Mouse (Mus musculus) layer of hippocampus, adult 18-20 months (tissue): ENCODE results near the gene Gm16253. TPM values are rescaled to one million over a fixed set of nuclear protein-coding genes. Genes with fewer than 3 reads are reported as not detected.

Source experiments
- DNase-seq, 2 experiments: peaks; one replicate each; pipeline ENCODE4 v3.0.0; 2022; ENCODE audit warnings: low spot score in 2 of 2
- total RNA-seq, 2 experiments: library from RNA; stranded (reverse); gene quantifications; 2 replicates each; pipeline ENCODE4 v1.2.3; 2021

Gm16253 gene
- total RNA-seq, 2 experiments from 2014 or later = not detected

DNA sequence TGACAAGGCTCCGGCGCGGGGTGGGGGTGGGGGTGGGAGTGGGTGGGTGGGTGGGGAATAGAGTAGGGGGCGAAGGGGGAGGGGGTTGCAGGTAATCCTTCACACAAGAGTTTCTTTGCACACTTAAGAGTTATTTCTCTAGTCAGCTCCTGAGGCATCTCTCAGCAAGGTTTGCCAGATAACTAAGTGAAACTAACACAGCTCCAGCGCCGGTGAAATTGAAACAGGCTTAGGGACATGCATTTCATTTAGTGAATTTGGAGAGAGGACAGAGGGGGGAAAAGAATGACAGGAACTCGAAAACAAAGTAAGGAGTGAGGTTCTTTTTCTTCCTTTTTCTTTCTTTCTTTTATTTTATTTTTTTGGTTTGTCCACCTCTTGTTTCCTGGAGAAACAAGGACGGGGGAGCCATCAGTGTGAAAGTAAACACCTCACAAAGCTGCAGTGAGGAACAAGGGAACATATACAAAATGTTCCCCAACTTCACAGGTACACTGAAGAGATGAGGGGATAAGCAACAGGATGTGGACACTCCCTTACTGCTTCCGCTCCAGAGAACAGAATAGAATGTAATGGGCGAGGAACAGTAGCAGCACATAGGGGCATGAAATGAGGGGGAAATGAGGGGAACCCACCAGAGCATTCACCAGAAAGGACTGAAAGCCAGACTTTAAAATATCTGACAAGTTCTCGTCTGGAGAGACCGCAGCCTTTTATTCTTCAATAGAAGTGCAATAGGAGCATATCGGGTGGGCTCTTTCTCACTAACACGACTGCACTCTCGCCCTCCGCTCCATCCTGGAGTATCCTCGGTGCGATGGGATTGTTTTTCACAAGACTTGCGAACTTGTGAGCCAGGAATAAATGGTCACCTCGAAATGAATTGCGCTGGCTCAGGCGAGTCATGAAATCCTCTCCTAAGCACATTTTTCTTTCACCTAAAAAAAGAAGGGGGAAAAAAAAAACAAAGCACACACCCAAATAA lies 19.8 kb upstream of the Gm16253 start:
- DNase-seq = no peak

DNA sequence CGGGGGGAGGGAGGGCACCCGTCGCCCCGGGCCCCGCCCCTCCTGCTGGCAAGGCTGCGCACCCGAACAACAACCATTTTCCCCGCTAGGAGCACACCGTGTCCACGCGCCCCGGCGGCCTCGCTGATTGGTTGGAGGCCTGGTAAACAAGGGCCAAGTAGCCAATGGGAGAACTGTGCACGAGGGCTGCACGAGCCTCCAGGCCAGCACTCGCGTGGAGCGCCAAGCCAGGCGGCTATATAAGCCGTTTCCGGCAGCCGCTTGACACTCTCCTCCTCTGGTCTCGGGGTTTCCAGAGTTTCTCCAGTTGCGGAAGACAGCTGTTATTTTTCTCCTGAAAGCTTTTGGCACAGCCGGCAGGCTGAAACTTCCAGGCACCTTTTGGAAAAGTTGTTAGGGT lies 19.1 kb upstream of the Gm16253 start, which contains the start of gene Txnip:
Gene Txnip, plus strand, starts transcription at position 264 of the 400 bp plus-strand sequence.
- peak; percentile 87 to 97 for DNase-seq

DNA sequence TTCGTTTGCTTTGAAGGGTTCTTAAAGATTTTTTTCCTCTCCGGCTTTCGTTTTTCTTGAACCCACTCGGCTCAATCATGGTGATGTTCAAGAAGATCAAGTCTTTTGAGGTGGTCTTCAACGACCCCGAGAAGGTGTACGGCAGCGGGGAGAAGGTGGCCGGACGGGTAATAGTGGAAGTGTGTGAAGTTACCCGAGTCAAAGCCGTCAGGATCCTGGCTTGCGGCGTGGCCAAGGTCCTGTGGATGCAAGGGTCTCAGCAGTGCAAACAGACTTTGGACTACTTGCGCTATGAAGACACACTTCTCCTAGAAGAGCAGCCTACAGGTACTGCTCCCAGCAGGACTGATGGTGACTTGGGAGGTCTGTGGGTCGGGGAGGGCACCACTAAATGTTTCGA lies 18.6 kb upstream of the Gm16253 start:
- DNase-seq = no peak

DNA sequence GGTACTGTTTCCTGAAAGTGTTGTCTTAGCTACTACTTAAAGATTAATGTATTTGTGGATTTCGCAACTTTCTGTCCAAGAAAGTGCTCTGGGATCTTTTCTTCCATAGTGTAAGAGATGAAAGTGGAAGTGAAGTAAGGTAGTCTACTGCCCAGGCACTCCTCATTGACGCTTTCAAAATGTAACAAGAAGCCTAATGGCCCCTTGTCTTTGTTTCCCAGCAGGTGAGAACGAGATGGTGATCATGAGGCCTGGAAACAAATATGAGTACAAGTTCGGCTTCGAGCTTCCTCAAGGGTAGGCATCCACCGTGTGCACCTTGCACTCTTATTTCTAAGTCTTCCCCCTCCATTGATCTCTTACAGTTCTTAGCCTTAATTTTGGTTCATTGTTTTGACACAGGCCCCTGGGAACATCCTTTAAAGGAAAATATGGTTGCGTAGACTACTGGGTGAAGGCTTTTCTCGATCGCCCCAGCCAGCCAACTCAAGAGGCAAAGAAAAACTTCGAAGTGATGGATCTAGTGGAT lies 18.1 kb upstream of the Gm16253 start:
- DNase-seq = no peak

DNA sequence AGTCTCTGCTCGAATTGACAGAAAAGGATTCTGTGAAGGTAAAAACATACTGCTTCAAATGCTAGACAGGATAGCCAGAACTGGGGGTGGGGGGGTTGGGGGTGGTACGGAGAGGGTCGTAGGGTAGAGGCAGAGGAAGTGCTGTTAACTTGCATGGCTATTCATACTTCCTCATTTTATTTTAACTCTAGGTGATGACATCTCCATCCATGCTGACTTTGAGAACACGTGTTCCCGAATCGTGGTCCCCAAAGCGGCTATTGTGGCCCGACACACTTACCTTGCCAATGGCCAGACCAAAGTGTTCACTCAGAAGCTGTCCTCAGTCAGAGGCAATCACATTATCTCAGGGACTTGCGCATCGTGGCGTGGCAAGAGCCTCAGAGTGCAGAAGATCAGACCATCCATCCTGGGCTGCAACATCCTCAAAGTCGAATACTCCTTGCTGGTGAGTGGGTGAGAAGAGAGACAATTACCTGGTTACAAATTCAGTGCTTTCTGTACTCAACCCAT lies 17.3 kb upstream of the Gm16253 start:
- no peak for DNase-seq

DNA sequence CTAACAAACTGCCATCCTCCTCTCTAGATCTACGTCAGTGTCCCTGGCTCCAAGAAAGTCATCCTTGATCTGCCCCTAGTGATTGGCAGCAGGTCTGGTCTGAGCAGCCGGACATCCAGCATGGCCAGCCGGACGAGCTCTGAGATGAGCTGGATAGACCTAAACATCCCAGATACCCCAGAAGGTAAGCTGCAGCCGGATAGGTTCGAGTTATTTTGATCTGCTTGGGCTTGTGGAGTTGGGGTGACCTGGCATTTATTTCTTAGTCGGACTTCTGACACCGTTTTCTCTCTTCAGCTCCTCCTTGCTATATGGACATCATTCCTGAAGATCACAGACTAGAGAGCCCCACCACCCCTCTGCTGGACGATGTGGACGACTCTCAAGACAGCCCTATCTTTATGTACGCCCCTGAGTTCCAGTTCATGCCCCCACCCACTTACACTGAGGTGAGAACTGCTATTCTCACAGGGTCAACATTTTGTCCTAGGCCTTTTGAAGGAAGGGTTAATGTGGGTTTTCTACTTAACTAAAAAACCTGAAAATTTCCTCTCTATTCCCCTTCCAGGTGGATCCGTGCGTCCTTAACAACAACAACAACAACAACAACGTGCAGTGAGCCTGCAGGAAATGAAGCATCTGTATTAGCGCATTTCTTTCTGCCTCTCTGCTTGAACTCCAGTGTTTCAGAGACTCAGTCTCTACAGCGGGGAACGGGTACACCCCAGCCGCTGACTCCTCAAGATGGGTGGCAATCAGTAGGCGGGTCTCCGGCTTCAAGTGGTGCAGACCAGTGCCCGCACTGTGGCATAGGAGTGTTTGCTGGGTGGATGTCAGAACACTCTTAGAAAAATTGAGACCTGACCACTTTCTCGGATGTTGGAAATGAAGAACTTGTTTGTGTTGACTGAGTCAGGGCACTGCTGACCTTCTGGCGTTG lies 16.6 kb upstream of the Gm16253 start:
- no peak for DNase-seq

DNA sequence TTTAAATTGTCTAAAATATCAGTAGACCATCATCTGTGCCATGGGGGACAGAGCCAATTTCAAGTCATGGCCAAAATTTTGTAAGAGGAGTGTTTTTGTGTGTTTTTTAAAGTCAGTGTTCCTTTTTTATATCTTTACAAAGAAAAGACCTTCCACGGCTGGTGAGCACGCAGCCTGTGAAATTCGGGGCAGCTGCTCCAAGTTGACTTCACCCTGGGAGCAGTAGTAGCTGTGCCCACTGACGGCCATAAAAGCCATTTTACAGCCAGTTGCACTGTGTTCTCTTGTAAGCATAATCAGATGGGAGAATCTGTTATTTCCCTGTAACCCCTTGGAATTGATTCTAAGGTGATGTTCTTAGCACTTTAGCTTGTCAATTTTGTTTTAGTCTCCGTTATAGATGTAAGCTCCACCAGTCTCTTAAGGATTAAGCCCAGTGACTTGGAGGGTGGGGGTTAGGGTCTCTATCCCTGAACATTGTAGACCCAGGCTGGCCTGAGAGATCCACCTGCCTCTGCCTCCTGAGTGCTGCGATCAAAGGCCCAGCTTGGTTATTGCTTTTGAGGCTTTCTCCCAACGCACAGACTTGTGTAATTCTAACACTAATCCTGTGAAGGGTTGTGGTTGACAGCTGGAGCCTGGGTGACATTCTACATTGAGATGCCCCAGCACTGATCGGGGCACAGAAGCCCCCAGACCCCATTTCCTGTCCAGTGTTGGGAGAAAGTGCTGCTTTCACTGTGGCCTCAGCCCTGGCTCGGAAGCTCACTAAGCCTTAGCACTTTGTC lies 15.7 kb upstream of the Gm16253 start:
- no peak for DNase-seq

DNA sequence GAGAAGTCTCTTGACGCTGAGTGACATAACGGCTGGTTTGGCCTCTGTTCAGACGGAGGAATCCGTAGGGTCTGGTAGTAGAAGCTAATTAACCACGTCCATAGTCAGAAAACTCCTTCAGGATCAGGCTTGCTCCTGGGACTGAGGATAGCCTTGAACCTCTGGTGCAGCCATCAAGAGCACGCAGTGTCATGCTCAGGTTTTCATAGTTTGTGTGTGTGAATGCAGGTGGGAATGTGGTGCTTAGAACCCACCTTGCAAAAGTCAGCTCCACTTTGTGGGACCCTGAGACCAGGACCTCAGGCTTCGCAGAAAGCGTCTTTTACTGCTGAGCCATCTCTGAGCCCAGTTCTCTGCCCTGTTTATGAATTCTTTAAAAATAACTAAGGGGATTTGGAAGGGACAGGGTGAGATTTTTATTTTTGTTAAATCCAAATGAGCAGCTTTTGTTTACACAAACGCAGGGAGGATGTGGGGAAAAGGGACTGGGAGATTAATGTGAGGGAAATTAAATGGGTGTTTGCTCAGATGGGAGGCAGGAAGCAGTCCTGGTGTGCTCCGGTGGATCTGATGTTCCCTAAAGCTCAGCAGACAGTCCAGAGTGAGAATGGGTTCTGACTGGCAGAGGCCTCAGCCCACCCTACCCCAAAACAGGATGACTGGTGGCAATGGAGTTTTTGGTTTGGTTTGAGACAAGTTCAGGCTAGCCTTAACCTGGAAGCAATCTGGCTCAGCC lies 14.7 kb upstream of the Gm16253 start:
- no peak for DNase-seq

DNA sequence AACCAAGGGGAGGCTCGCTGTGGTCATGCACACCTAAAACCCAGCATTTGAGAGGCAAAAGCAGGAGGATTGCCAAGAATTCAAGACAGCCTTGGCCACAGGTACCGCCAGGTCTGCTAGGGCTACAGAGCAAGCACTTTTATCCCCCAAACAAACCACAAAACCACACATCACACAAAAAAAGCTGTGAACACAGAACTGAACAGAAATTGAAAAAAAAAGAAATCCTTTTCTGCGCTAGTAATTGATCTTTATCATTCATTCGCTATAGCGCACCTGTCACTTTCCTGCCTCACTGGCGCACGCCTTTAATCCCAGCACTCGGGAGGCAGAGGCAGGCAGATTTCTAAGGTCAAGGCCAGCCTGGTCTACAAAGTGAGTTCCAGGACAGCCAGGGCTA lies 13.5 kb upstream of the Gm16253 start:
- no peak for DNase-seq

DNA sequence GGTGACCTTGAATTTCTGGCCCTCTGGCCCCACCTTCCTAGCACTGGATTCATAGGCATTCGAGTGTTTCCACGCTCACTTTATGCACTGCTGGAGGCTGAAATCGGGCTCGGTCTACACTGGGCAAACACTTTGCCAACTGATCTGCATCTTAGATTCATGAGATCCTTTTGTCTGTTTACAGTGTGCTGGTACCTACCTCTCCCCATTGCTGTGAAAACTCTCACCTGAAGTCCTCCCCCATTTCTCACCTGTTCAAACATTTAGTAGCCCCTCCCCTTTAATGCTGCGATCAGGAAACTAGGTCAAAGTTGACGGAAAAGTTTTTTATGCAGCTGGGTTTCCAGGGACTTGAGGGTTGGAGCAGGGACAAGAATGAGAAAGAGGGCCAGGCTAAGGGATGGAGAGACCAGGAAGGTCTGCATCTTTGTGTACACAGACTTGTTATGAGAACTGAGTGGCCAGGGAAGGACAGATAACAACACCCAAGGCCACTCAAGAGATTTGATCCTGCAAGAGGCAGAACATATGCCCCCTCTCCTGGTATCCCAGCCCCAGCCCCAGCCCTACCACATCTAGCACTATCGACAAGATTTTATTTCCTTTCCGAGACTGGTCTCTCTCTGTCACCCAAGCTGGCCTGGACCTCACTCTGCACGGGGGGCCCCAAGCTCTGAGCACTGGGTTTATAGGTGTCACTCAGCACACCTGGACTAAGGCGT lies 12.7 kb upstream of the Gm16253 start:
- DNase-seq = no peak

DNA sequence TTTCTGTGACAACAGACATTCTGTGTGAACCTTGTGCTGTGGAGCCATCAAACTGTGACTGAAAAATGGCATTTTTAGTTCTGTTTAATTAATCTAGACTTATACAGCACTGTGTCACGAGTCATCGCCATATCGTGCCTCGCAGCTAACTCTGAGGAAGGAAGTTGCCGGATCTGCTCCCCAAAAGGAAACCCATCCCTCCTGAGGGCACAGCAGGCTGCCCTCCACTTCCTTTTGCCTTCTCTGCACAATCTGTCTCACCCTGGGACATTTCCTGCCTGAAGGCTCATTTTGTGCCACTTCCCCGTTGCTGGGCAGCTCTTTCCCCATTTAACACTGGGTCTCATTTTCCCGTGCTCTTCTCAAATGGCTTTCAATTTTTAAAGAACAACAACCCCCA lies 12.2 kb upstream of the Gm16253 start:
- DNase-seq = no peak

DNA sequence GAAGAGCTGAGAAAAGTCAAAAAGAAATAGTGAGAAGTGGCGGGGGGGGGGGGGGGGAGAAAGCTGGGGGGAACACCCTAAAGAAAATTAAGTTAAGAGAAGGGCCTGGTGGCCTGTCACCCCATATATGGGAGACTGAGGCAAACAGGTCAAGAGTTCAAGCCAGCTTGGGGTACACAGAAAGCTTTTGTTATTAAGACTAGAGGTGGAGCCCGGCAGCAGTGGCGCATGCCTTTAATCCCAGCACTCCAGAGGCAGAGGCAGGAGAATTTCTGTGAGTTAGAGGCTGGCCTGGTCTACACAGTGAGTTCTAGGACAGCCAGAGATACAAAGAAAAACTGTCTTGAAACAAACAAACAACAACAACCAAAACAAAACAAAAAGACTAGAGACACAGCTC lies 11.7 kb upstream of the Gm16253 start:
- DNase-seq = no peak

DNA sequence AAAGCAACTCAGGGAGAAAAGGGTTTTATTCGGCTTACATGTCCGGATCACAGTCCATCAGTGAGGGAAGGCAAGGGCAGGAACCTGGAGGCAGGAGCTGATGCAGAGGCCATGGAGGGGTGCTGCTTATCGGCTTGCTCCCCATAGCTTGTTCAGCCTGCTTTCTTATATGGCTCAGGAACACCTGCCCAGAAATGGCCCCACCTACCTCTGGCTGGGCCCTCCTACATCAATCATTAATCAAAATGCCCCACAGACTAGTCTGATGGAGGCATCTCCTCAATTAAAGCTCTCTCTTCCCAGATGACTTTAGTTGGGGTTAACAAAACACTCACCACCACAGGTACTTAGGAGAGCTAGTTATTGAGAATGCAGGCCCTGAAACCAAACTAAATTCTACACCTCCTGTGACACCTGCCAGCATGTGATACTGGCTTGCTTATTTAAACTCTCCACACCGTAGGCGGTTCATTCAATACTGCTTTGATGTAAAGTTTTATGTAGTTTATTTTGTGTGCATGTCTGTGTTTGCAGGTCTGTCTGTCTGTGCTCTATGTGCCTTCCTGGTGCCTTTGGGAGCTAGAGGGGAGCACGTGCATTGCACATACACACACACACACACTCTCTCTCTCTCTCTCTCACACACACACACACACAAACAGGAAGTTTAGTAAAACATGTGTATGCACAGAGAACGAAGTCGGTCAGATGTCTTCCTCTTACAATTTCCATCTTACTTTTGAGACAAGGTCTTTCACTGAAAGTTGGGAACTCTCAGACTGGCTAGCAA lies 9.9 kb upstream of the Gm16253 start:
- no peak for DNase-seq

DNA sequence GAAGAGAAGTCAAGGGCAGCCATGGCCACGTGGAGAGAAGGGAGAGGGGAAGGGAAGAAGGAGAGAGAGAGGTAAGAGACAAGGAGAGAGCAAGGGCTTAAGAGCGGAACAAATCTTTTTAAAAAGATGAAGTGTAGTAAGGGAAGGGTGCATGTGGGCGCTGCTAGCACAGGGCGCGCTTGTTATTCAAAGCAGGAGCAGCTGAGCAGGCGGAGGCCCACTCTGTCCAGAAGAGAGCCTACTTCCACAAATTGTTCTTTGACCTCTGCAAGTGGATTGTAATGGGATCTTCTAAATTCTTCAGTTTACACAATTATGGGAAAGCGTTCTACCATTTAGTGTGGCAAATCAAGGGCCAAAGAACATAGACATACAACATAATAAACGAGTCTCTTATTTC lies 8.2 kb upstream of the Gm16253 start:
- no peak for DNase-seq

DNA sequence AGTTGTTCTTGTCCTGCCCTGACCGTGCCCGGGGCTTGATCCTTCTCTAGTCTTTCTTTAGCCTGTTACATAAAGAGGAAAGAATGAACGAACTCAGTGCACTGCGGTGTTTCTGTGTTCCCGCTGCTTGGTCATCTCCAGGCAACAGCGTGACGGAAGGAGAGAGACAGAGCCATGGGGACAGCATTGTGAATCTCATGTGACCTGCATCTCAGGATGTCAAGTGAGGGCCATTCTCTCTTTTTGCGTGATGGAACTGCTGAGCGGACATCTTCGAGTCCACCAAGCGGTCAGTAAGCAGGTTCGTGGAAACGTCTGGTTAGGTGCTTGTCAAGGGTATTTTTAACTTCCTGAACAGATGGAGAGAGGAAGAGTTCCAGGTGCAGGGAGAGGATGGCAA lies 7.3 kb upstream of the Gm16253 start:
- DNase-seq = no peak

DNA sequence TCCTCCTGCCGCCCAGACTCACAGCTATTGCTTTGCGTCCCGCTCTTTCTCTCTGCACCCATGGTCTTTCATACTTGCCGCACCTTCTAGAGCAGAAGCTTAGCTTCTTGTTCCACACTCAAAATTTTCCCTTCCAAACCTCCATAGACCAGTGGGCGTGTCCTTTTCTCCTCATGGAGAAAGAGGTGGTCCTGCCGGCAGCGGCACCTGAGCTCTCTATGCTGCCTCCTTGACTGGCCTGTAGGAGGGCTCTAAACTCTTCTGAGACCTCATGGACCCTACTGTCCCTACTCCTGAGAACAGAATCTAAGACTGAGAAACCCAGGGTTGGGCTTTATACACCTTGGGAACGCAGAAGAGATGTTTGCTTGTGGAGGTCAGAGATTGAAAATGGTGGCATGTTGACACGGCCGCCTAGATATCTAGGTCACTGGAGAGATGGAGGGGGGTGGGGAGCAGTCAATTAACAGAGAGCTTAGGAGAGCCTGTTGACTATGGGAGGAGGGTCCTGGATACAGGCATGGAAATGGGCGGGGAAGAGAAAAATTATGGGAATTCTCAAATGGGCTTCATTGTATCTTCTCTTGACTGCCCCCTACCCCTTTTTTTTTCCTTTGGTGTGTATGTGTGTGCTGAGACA lies 6.7 kb upstream of the Gm16253 start:
- no peak for DNase-seq

DNA sequence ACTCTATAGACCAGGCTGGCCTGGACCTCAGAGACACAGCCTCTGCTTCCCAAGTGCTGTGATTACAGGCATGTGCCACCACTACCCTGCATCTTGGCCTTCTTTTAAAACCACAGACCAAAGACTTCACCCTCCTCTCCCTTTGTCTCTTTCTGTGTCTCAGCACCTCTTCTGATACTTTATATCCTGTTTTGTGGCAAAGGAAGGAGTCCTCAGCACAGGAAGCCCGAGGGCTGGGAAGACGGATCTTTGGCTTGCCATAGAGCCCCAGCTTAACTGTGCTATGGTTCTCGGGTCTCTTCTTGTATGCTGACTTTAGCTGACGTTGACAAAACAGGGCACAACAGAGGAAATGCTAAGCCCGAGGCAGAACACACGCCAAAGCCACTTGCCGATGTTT lies 6.1 kb upstream of the Gm16253 start:
- DNase-seq = no peak

DNA sequence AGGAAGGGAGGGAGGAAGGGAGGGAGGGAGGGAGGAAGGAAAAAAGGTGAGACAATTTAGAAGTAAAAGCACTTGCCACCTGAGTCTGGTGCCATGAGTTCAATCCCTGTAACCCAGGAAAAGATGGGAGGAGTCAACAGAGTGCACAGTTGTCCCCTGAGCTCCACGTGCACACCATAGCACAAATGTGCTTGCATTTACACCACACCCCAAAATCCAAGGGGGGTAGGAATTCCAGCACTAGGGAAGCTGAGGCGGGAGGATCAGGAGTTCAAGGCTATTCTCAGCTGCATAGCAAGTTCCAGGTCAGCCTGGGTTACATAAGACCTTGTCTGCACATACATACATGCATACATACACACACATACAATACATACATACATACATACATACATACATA lies 5.4 kb upstream of the Gm16253 start:
- DNase-seq = no peak
